Mouse (Mus musculus) CH12.LX (cell line): ENCODE results near the gene Lactbl1. TPM values are rescaled to one million over a fixed set of nuclear protein-coding genes. Genes with fewer than 3 reads are reported as not detected.

Experiments used
- DNase-seq: peaks from one replicate; pipeline ENCODE4 v3.0.0-alpha.2; 2013; ENCODE audit errors: extremely low read depth
- H3K27ac ChIP-seq: 2 replicates; pipeline ENCODE4 v1.5.1; 2012; ENCODE audit warnings: low read depth, mild to moderate bottlenecking, control low read depth, moderate library complexity; ENCODE audit not compliant: insufficient read depth
- H3K27me3 ChIP-seq: replicated peaks from 2 replicates; pipeline ENCODE3; 2012; ENCODE audit warnings: inconsistent platforms
- H3K36me3 ChIP-seq, 2 experiments: replicated peaks in 1 of 2; 2 replicates each; pipeline versions ENCODE3 to v1.6.1; 2012; ENCODE audit warnings: inconsistent platforms in 1 of 2, low read length in 1 of 2, mild to moderate bottlenecking in 1 of 2, mixed read lengths in 1 of 2, moderate library complexity in 1 of 2; ENCODE audit not compliant: control insufficient read depth in 1 of 2, insufficient read depth in 1 of 2
- H3K4me1 ChIP-seq, 2 experiments: 2 replicates each; pipeline ENCODE4 v1.6.1; 2012; ENCODE audit warnings: inconsistent platforms in 1 of 2, moderate library complexity in 1 of 2; ENCODE audit not compliant: insufficient read depth in 2 of 2, control insufficient read depth in 1 of 2
- H3K4me2 ChIP-seq: 2 replicates; pipeline ENCODE4 v1.6.1; 2012; ENCODE audit warnings: low read depth, mild to moderate bottlenecking, control low read depth; ENCODE audit not compliant: poor library complexity, insufficient read depth, severe bottlenecking
- H3K4me3 ChIP-seq, 3 experiments: fragments of 150-350 bp in 1 of 3; sonication (generic) in 1 of 3; replicated peaks in 1 of 3; 2 replicates each; pipeline versions ENCODE3 to v1.5.1; 2011 to 2012; ENCODE audit warnings: low read depth in 2 of 3, low read length in 2 of 3, mild to moderate bottlenecking in 2 of 3, moderate library complexity in 2 of 3, control low read depth in 1 of 3, improper control_type of control experiment in 1 of 3, inconsistent platforms in 1 of 3, mixed read lengths in 1 of 3; ENCODE audit not compliant: poor library complexity in 1 of 3
- H3K79me2 ChIP-seq: replicated peaks from 2 replicates; pipeline ENCODE4 v1.6.1; 2012; ENCODE audit warnings: mild to moderate bottlenecking, moderate library complexity; ENCODE audit not compliant: control insufficient read depth, poor library complexity, insufficient read depth, severe bottlenecking; ENCODE audit errors: extremely low read depth
- H3K9ac ChIP-seq: 2 replicates; pipeline ENCODE4 v1.6.1; 2012; ENCODE audit warnings: low read depth, mild to moderate bottlenecking, control low read depth, moderate library complexity; ENCODE audit not compliant: insufficient read depth
- H3K9me3 ChIP-seq: replicated peaks from 2 replicates; pipeline ENCODE3; 2012; ENCODE audit warnings: low read length, inconsistent platforms, mixed read lengths
- BHLHE40 ChIP-seq: IDR thresholded peaks from 2 replicates; pipeline ENCODE4 v1.6.1; 2011; ENCODE audit warnings: mild to moderate bottlenecking, low read depth, low read length, improper control_type of control experiment
- CTCF ChIP-seq, 2 experiments: IDR thresholded peaks in 1 of 2; conservative IDR thresholded peaks in 1 of 2; 2 replicates each; pipeline ENCODE4 v1.5.1; 2011 to 2012; ENCODE audit warnings: low read depth in 2 of 2, low read length in 2 of 2, improper control_type of control experiment in 1 of 2, inconsistent platforms in 1 of 2, mild to moderate bottlenecking in 1 of 2, moderate library complexity in 1 of 2
- ETS1 ChIP-seq: conservative IDR thresholded peaks from 2 replicates; pipeline ENCODE4 v1.6.1; 2012; ENCODE audit warnings: low read depth, mild to moderate bottlenecking, inconsistent platforms, low read length, improper control_type of control experiment, moderate library complexity
- HCFC1 ChIP-seq: IDR thresholded peaks from 2 replicates; pipeline ENCODE4 v1.6.1; 2012; ENCODE audit warnings: low read depth, mild to moderate bottlenecking, inconsistent platforms, low read length, improper control_type of control experiment
- IRF4 ChIP-seq: IDR thresholded peaks from 2 replicates; pipeline ENCODE4 v1.6.1; 2014; ENCODE audit warnings: low read depth, mild to moderate bottlenecking, inconsistent platforms, low read length, improper control_type of control experiment
- JUN ChIP-seq: IDR thresholded peaks from 2 replicates; pipeline ENCODE4 v1.6.1; 2011; ENCODE audit warnings: low read depth, mild to moderate bottlenecking, low read length, improper control_type of control experiment, moderate library complexity; ENCODE audit not compliant: insufficient read depth
- MAFK ChIP-seq: IDR thresholded peaks from 2 replicates; pipeline ENCODE4 v1.6.1; 2011; ENCODE audit warnings: low read length, improper control_type of control experiment; ENCODE audit not compliant: insufficient replicate concordance
- MYC ChIP-seq: IDR thresholded peaks from 2 replicates; pipeline ENCODE4 v1.6.1; 2011; ENCODE audit warnings: low read depth, mild to moderate bottlenecking, improper control_type of control experiment, low read length
- NELFE ChIP-seq: IDR thresholded peaks from 2 replicates; pipeline ENCODE4 v1.6.1; 2011; ENCODE audit warnings: low read depth, low read length, improper control_type of control experiment
- POLR2A ChIP-seq: IDR thresholded peaks from 2 replicates; pipeline ENCODE4 v1.6.1; 2011; ENCODE audit warnings: low read depth, mild to moderate bottlenecking, improper control_type of control experiment, low read length
- POLR2AphosphoS2 ChIP-seq: IDR thresholded peaks from 2 replicates; pipeline ENCODE4 v1.6.1; 2011; ENCODE audit warnings: low read depth, low read length, improper control_type of control experiment
- RAD21 ChIP-seq: IDR thresholded peaks from 2 replicates; pipeline ENCODE4 v1.6.1; 2011; ENCODE audit warnings: low read depth, mild to moderate bottlenecking, low read length, improper control_type of control experiment, moderate library complexity
- RCOR1 ChIP-seq: conservative IDR thresholded peaks from 2 replicates; pipeline ENCODE4 v1.6.1; 2012; ENCODE audit warnings: low read depth, mild to moderate bottlenecking, inconsistent platforms, low read length, improper control_type of control experiment
- SIN3A ChIP-seq: IDR thresholded peaks from 2 replicates; pipeline ENCODE4 v1.6.1; 2012; ENCODE audit warnings: low read length, improper control_type of control experiment, inconsistent platforms
- SMC3 ChIP-seq: IDR thresholded peaks from 2 replicates; pipeline ENCODE4 v1.6.1; 2011; ENCODE audit warnings: low read depth, low read length, improper control_type of control experiment
- TBP ChIP-seq: conservative IDR thresholded peaks from 2 replicates; pipeline ENCODE4 v1.6.1; 2011; ENCODE audit warnings: low read depth, low read length, improper control_type of control experiment
- UBTF ChIP-seq: IDR thresholded peaks from 2 replicates; pipeline ENCODE4 v1.6.1; 2012; ENCODE audit warnings: low read depth, mild to moderate bottlenecking, inconsistent platforms, low read length, improper control_type of control experiment, moderate library complexity
- USF1 ChIP-seq: IDR thresholded peaks from 2 replicates; pipeline ENCODE4 v1.6.1; 2014; ENCODE audit warnings: low read depth, mild to moderate bottlenecking, inconsistent platforms, low read length, improper control_type of control experiment
- ZKSCAN1 ChIP-seq: IDR thresholded peaks from 2 replicates; pipeline ENCODE4 v1.6.1; 2012; ENCODE audit warnings: low read depth, inconsistent platforms, low read length, improper control_type of control experiment, borderline replicate concordance
- ZNF384 ChIP-seq: IDR thresholded peaks from 2 replicates; pipeline ENCODE4 v1.6.1; 2012; ENCODE audit warnings: low read depth, low read length, improper control_type of control experiment, inconsistent platforms
- dilution Hi-C: fragments of 300-500 bp; cut with MboI; formaldehyde crosslinking; loops from 2 replicates; pipeline ENCODE4 v1.14.3; 2020; ENCODE audit warnings: low sequenced_read_pairs; ENCODE audit not compliant: extremely low pct_unique_long_range_greater_than_20kb, extremely low pct_ligation_motif_present
- in situ Hi-C: fragments of 300-500 bp; cut with MboI; formaldehyde crosslinking; loops from 3 replicates; pipeline ENCODE4 v1.14.3; 2019; ENCODE audit warnings: low sequenced_read_pairs, low pct_ligation_motif_present, low pct_unique_long_range_greater_than_20kb, mixed read lengths
- polyA plus RNA-seq: library from polyadenylated mRNA; unstranded; fragments of >175 nt; gene quantifications from 2 replicates; pipeline ENCODE4 v1.2.1, GENCODE M21; 2012; ENCODE audit warnings: low read depth; ENCODE audit not compliant: insufficient read length
- total RNA-seq, 2 experiments: library from RNA; depleted of rRNA; stranded (reverse); fragments of 300-350 nt in 1 of 2; fragments of >200 nt in 1 of 2; gene quantifications; 2 replicates each; pipeline ENCODE4 v1.2.3; 2012 to 2014

Lactbl1 gene
- total and polyA plus RNA-seq, 3 experiments = not detected

DNA sequence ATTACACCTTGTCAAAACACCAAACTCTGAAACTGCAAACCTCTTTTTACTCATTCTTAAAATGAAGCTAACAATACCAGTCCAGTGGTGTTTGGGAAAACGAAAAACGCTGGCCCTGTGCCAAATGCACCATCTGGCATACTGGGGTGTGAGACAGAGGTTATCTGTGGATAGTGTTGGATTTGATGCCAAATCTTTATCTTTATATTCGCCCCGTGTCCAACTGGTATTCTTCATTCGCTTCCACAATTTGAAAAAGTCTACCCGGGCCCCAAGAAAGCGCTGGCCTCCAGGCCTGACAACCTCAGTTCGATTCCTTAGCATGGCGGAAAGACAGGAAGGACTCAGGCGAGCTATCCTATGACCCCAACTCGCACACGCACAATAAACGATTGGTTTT lies 20.9 kb upstream of the Lactbl1 start:
- no peak overlapping the region for H3K27ac ChIP-seq
- H3K4me2 ChIP-seq = peak overlapping the region; percentile 96
- DNase-seq = peak; percentile 35
- TF ChIP-seq MYC (no peak), HCFC1 (no peak), ZNF384 (no peak), BHLHE40 (no peak), IRF4 (no peak), CTCF (conservative IDR thresholded peaks at IDR 0.05 in 1 of 2, IDR thresholded peaks at IDR 0.05 in 1 of 2; ENCODE audit: low read depth in 2 of 2, low read length in 2 of 2) (no peak), MAFK (no peak), SMC3 (no peak), ZKSCAN1 (no peak), RAD21 (no peak), POLR2AphosphoS2 (no peak), TBP (no peak), RCOR1 (no peak), NELFE (no peak), USF1 (no peak), SIN3A (no peak), ETS1 (no peak), JUN (no peak)
- TF ChIP-seq, all 38 proteins: peak for 0
- Histone ChIP-seq H3K9me3 (no peaks in the 10 kb centered on the region), H3K9ac (peak overlapping the region; percentile 99), H3K4me3 (peak overlapping the region; percentile 67 to 86 (median 83)), H3K36me3 (peaks cover 0 to 14% of the 10 kb centered on the region in 2 experiments), H3K27me3 (no peaks in the 10 kb centered on the region), H3K4me1 (peaks cover 7 to 21% of the 10 kb centered on the region in 2 experiments), H3K79me2 (peaks cover 54% of the 10 kb centered on the region)
- in situ Hi-C loops = loop anchor here (25.0 kb wide), 1 partner anchor 364 kb away; the partner anchor contains the start of gene Tcea3
- dilution Hi-C loops = no loop called here

- peak; percentile 47 for DNase-seq
- Histone ChIP-seq H3K79me2 (peaks cover 50% of the 10 kb centered on the region), H3K9me3 (no peaks in the 10 kb centered on the region), H3K4me3 (peak overlapping the region; percentile 67 to 86 (median 83)), H3K4me1 (peaks cover 7 to 21% of the 10 kb centered on the region in 2 experiments), H3K27ac (peak overlapping the region; percentile 29; the same call in 1 of the 2 replicates), H3K36me3 (peaks cover 0 to 14% of the 10 kb centered on the region in 2 experiments), H3K9ac (peak overlapping the region; percentile 99), H3K27me3 (no peaks in the 10 kb centered on the region), H3K4me2 (peak overlapping the region; percentile 96; the same call in 1 of the 2 replicates)
- in situ Hi-C loops (loop anchor here (25.0 kb wide), 1 partner anchor 365 kb away; the partner anchor contains the start of gene Tcea3), dilution Hi-C loops (no loop called here)
- TF ChIP-seq BHLHE40 (no peak), UBTF (peak; percentile 75; the same call in 1 of the 2 replicates), USF1 (no peak), POLR2A (no peak), HCFC1 (no peak)
Observed at GRCm38 (mm10) chr4:136602018-136602554, 20.3 kb upstream of the Lactbl1 start.
